Mouse (Mus musculus): ENCODE results near the gene Pla2g4f. TPM values are rescaled to one million over a fixed set of nuclear protein-coding genes. Genes with fewer than 3 reads are reported as not detected.

The Pla2g4f gene
- total and polyA plus RNA-seq, 3 experiments: not detected

DNA sequence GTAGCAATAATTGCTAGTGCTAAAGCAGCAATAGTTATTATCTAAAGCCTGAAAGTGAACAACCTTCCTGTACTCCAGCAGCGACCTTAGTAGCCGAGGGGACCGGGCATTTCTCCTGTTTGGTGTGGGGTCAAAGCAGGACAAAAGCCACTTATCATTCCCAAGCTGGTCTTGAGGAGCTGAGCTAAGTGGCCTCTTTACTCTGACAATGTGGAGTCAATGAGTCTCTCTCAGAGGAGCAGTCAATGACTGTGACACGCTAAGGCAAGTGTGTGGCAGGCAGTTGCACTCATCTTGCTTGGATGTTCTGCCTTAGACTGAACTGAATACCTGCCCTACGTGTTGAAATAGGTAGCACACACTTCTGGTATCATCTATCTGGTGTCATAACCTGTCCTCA lies 37.4 kb upstream of the Pla2g4f start:
- peaks cover 10% of the 10 kb centered on the region for H3K79me2 ChIP-seq (ENCODE audit: control insufficient read depth, insufficient read depth, low read length, poor library complexity)
- no peak for DNase-seq (ENCODE audit: low read depth, low spot score)
- no peak overlapping the region for H3K9ac ChIP-seq (ENCODE audit: control insufficient read depth, low read depth, low read length, poor library complexity, severe bottlenecking)
- H3K4me1 ChIP-seq (ENCODE audit: control insufficient read depth in 1 of 2, insufficient read depth in 2 of 2, low read length in 2 of 2): peaks cover 9 to 19% of the 10 kb centered on the region in 2 experiments
- H3K4me3 ChIP-seq (ENCODE audit: control insufficient read depth in 1 of 2, insufficient read depth in 1 of 2, low read depth in 2 of 2, low read length in 2 of 2): no peak overlapping the region
- H3K27me3 ChIP-seq (ENCODE audit: control insufficient read depth in 1 of 2, insufficient read depth in 2 of 2, low read length in 2 of 2): no peaks in the 10 kb centered on the region
- H3K9me3 ChIP-seq (replicated peaks; ENCODE audit: insufficient read depth, low read length): no peaks in the 10 kb centered on the region
- no peak for TF ChIP-seq USF1 (IDR thresholded peaks at IDR 0.05; ENCODE audit: low read depth, low read length)
- no peak for TF ChIP-seq USF2 (IDR thresholded peaks at IDR 0.05; ENCODE audit: borderline replicate concordance in 1 of 2, insufficient read depth in 1 of 2, low read depth in 1 of 2, low read length in 2 of 2)
- TF ChIP-seq NRF1 (IDR thresholded peaks at IDR 0.05; ENCODE audit: insufficient read depth, low read depth, low read length, poor library complexity, severe bottlenecking): no peak
- no peak for TF ChIP-seq NELFE (IDR thresholded peaks at IDR 0.05; ENCODE audit: low read depth, low read length)
- no peak for TF ChIP-seq POLR2AphosphoS2 (IDR thresholded peaks at IDR 0.05; ENCODE audit: low read length)
- no peak for TF ChIP-seq E2F4 (IDR thresholded peaks at IDR 0.05; ENCODE audit: borderline replicate concordance, low read depth, low read length)
- no peak for TF ChIP-seq MAZ (IDR thresholded peaks at IDR 0.05; ENCODE audit: low read depth, low read length)
- no peak for TF ChIP-seq TAL1 (IDR thresholded peaks at IDR 0.05; ENCODE audit: low read length)
- TF ChIP-seq RAD21 (IDR thresholded peaks at IDR 0.05; ENCODE audit: low read depth, low read length): no peak
- no peak for TF ChIP-seq SIN3A (IDR thresholded peaks at IDR 0.05; ENCODE audit: low read length)
- TF ChIP-seq CHD2 (IDR thresholded peaks at IDR 0.05; ENCODE audit: low read length): no peak
- peaks cover 6 to 25% of the 10 kb centered on the region in 2 experiments for H3K36me3 ChIP-seq (ENCODE audit: control insufficient read depth in 1 of 2, insufficient read depth in 2 of 2, low read length in 2 of 2)
- H3K27ac ChIP-seq (ENCODE audit: control insufficient read depth, low read depth, low read length): no peak overlapping the region

- H3K36me3 ChIP-seq (ENCODE audit: control insufficient read depth in 1 of 2, insufficient read depth in 2 of 2, low read length in 2 of 2): peaks cover 3 to 25% of the 10 kb centered on the region in 2 experiments
- no peaks in the 10 kb centered on the region for H3K9me3 ChIP-seq (replicated peaks; ENCODE audit: insufficient read depth, low read length)
- H3K4me3 ChIP-seq (ENCODE audit: control insufficient read depth in 1 of 2, insufficient read depth in 1 of 2, low read depth in 2 of 2, low read length in 2 of 2): no peak overlapping the region
- TF ChIP-seq ZNF384 (IDR thresholded peaks at IDR 0.05; ENCODE audit: low read depth, low read length) (no peak), MAFK (IDR thresholded peaks at IDR 0.05; ENCODE audit: borderline replicate concordance, low read depth, low read length) (no peak), GATA1 (IDR thresholded peaks at IDR 0.05; ENCODE audit: low read depth, low read length) (no peak), TAL1 (IDR thresholded peaks at IDR 0.05; ENCODE audit: low read length) (no peak), GABPA (IDR thresholded peaks at IDR 0.05; ENCODE audit: low read depth, low read length) (no peak), ETS1 (IDR thresholded peaks at IDR 0.05; ENCODE audit: low read depth, low read length) (no peak), SMC3 (IDR thresholded peaks at IDR 0.05; ENCODE audit: low read depth, low read length) (no peak), RAD21 (IDR thresholded peaks at IDR 0.05; ENCODE audit: low read depth, low read length) (no peak), SIN3A (IDR thresholded peaks at IDR 0.05; ENCODE audit: low read length) (no peak), JUND (IDR thresholded peaks at IDR 0.05; ENCODE audit: low read depth, low read length) (no peak), USF1 (IDR thresholded peaks at IDR 0.05; ENCODE audit: low read depth, low read length) (no peak), RCOR1 (IDR thresholded peaks at IDR 0.05; ENCODE audit: low read depth, low read length) (no peak), CHD2 (IDR thresholded peaks at IDR 0.05; ENCODE audit: low read length) (no peak), MYC (IDR thresholded peaks at IDR 0.05; ENCODE audit: low read depth, low read length) (no peak), UBTF (IDR thresholded peaks at IDR 0.05; ENCODE audit: borderline replicate concordance, insufficient read depth, low read depth, low read length) (no peak), E2F4 (IDR thresholded peaks at IDR 0.05; ENCODE audit: borderline replicate concordance, low read depth, low read length) (no peak)
- H3K4me1 ChIP-seq (ENCODE audit: control insufficient read depth in 1 of 2, insufficient read depth in 2 of 2, low read length in 2 of 2): peaks cover 9 to 19% of the 10 kb centered on the region in 2 experiments
- H3K27ac ChIP-seq (ENCODE audit: control insufficient read depth, low read depth, low read length): no peak overlapping the region
- peaks cover 10% of the 10 kb centered on the region for H3K79me2 ChIP-seq (ENCODE audit: control insufficient read depth, insufficient read depth, low read length, poor library complexity)
- DNase-seq (ENCODE audit: low read depth, low spot score): no peak
- no peaks in the 10 kb centered on the region for H3K27me3 ChIP-seq (ENCODE audit: control insufficient read depth in 1 of 2, insufficient read depth in 2 of 2, low read length in 2 of 2)
- no peak overlapping the region for H3K9ac ChIP-seq (ENCODE audit: control insufficient read depth, low read depth, low read length, poor library complexity, severe bottlenecking)
Observed at GRCm38 (mm10) chr2:120348120-120348519, 34.2 kb upstream of the Pla2g4f start.
